Mouse (Mus musculus): ENCODE data around the gene Vmn1r76.

The Vmn1r76 gene

DNA sequence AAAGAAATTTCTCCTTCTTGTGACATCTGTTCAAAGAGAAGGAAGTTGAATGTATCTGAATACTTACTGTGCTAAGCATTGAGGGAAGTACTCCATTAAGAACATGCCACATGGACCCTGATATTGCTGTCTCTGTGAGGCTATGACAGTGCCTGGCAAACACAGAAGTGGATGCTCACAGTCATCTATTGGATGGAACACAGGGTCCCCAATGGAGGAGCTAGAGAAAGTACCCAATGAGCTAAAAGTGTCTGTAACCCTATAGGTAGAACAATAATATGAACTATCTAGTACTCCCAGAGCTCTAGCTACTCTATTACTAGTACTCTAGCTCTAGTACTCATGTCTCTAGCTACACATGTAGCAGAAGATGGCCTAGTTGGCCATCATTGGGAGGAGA is at the start of gene Vmn1r76:
Gene Vmn1r76 (minus strand): TSS at position 101 of the 400 bp plus-strand sequence.
- no peak for DNase-seq (ENCODE audit: low read depth, low spot score)

DNA sequence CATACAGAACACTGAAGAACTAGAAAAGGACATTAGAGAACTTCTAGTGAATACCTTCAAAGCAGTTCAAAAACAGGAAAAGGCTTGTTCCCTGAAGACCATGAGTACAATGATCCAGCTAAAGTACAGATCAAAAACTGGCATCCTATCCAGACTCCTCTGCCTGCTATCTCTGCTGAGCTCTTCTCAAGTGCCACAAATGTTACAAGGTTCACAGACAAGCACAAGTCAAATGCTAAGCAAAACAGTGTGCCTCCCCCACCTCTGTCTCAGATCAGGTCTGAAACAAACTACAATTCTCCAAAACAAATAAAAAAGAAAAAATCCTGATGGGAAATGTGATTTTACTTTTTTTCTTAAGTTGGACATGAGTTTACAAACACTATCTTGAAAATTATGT is 34.6 kb upstream of the Vmn1r76 start:
- no peak for DNase-seq (ENCODE audit: low read depth, low spot score)

DNA sequence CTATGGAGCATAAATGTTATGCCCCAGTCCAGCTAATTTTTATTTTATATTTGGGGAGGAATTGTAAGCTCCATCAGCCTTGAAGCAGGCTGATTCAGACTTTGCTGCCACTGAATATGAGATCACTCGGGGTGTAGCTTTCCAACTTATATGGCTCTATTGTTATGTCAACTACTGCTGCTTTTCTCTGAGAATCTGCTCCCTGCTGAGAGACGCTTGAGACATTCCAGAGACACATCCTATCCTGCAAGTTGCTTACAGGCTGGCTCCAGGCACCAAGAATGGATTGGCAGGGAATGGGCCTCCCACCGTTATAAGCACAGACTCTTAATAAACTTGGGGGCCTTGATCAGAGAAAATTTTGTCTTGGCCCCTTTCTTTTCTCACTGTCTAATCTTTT is 10.0 kb upstream of the Vmn1r76 start:
- DNase-seq (ENCODE audit: low read depth, low spot score) = no peak

DNA sequence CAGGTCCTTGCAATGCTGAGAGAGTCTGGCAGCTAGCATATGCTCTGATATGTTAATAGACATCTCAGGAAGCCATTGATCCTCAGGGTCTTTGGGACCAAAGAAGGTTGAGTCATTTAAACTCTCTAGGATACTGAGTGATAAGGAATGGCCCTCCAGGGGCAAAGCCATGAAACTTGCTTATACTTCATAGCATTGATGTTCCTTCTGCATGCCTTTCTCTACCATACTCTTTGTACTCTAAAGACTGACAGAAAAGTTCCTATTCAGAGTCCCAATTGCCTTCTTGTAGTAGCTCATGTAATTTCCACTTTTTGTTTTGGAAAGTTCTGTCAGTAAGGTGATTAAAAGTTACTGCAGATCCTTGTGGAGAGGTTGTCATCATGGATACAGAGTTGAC is 63.7 kb downstream of the Vmn1r76 start, which contains the start of gene Vmn1r75:
Gene Vmn1r75 (plus strand): TSS at position 301 of the 400 bp plus-strand sequence.
- DNase-seq (ENCODE audit: low read depth, low spot score) = no peak

Data from mesoderm, embryonic 11.5 days (tissue).